Mouse (Mus musculus): ENCODE measurements at regions not wholly inside any gene's neighbourhood (a gene's known extent, or its start where the extent isn't known, plus 50 kb on each side); places are given as distances from the start of the nearest gene placed in this dataset.

GRCm38 (mm10) chr11:15572716-15573115 is 684.8 kb upstream of the Vstm2a start:
- no peak for DNase-seq (ENCODE audit: low spot score in 2 of 2)

- DNase-seq (ENCODE audit: low spot score in 2 of 2) = no peak
Observed at GRCm38 (mm10) chr11:15619963-15620362, 637.6 kb upstream of the Vstm2a start.

- no peak for DNase-seq (ENCODE audit: low spot score in 2 of 2)
Observed at GRCm38 (mm10) chr11:15649025-15649680, 608.4 kb upstream of the Vstm2a start.

- DNase-seq (ENCODE audit: low spot score in 2 of 2) = no peak
Observed at GRCm38 (mm10) chr11:15689073-15689472, 568.5 kb upstream of the Vstm2a start.

- no peak for DNase-seq (ENCODE audit: low spot score in 2 of 2)
Observed at GRCm38 (mm10) chr11:15698001-15698756, 559.3 kb upstream of the Vstm2a start.

GRCm38 (mm10) chr11:15715987-15716386 is 541.5 kb upstream of the Vstm2a start:
- no peak for DNase-seq (ENCODE audit: low spot score in 2 of 2)

GRCm38 (mm10) chr11:15717536-15717935 is 540.0 kb upstream of the Vstm2a start:
- DNase-seq (ENCODE audit: low spot score in 2 of 2) = no peak

- DNase-seq (ENCODE audit: low spot score in 2 of 2) = no peak
Observed at GRCm38 (mm10) chr11:15737621-15738020, 519.9 kb upstream of the Vstm2a start.

GRCm38 (mm10) chr11:15756006-15756405 is 501.5 kb upstream of the Vstm2a start:
- DNase-seq (ENCODE audit: low spot score in 2 of 2) = no peak

GRCm38 (mm10) chr11:15769651-15770617 is 487.6 kb upstream of the Vstm2a start:
- DNase-seq (ENCODE audit: low spot score in 2 of 2) = peak; percentile 24 to 60

Measured in layer of hippocampus, adult 18-20 months (tissue).